Mouse (Mus musculus) gastrocnemius, postnatal 4 days (tissue): ENCODE measurements around the gene Pprc1. TPM values are rescaled to one million over a fixed set of nuclear protein-coding genes. Genes with fewer than 3 reads are reported as not detected.

Experiments
- DNase-seq, 2 experiments: peaks; one replicate each; pipeline ENCODE4 v3.0.0; 2021 to 2022; ENCODE audit warnings: low spot score in 2 of 2, mixed read lengths in 2 of 2
- total RNA-seq, 2 experiments: library from RNA; stranded (reverse); gene quantifications; 2 replicates each; pipeline ENCODE4 v1.2.3; 2021

The Pprc1 gene
- total RNA-seq, 2 experiments from 2014 or later: 35.3 to 43.9 TPM

GRCm38 (mm10) chr19:46110214-46110613 is 65.5 kb downstream of the Pprc1 start:
- DNase-seq: no peak

- no peak for DNase-seq
These were observed 66.1 kb downstream of the Pprc1 start for GRCm38 (mm10) chr19:46110781-46111180.

GRCm38 (mm10) chr19:46114617-46115016 is 69.9 kb downstream of the Pprc1 start:
- DNase-seq: no peak

DNA sequence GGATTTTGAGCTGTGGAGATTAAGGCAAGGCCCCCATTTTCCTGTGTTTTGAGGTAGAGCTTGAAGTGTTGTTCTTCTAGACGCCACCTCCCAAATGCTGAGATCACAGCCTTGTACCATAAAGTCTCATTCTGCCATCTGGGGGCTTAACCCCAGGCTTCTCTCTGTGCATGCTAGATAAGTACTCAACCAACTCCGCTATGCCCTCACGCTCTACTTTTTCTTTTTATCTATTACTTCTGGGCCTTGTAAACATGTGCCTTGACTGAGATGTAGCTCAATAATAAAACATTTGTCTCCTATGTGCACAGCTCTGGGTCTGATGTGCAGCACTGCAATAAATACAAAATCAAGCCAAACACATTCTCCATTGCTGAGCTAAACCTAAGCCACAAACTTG is 74.8 kb downstream of the Pprc1 start:
- no peak for DNase-seq

DNA sequence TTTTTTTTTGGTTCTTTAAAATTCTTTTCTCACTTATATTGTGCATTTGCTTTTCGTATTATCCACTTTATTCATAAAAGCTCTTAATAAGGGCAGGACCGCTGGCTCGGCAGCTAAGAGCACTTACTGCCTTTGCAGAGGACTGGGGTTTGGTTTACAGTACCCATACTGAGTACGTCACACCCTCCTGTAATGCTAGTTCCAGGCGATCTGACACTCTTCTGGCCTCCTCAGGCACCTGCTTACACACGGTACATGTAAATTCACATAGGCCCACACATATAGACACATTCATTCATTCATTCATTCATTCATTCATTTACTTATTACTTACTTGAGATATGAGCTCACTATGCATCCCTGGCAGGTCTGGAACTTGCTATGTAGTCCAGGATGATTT is 76.2 kb downstream of the Pprc1 start:
- no peak for DNase-seq

Other genes starting within 250 kb of the Pprc1 start
- gene Kcnip2, start 228.8 kb upstream of the Pprc1 start, total RNA-seq: under 1 TPM; 0.52 to 0.54 TPM
- 10 to 100 TPM; 16.0 to 19.0 TPM for gene Armh3, start 46.4 kb upstream of the Pprc1 start, total RNA-seq
- gene Hps6, start 41.4 kb upstream of the Pprc1 start, total RNA-seq: 1 to 10 TPM; 4.9 to 5.5 TPM
- 10 to 100 TPM; 75.3 to 85.3 TPM for gene Ldb1, start 328 bp downstream of the Pprc1 start, total RNA-seq
- 10 to 100 TPM; 31.6 to 34.3 TPM for gene Nolc1, start 31.0 kb downstream of the Pprc1 start, total RNA-seq
- not detected for gene Elovl3, start 87.0 kb downstream of the Pprc1 start, total RNA-seq
- gene Pitx3, start 103.4 kb downstream of the Pprc1 start, total RNA-seq: 10 to 100 TPM; 32.2 to 36.1 TPM
- 10 to 100 TPM; 76.4 to 86.9 TPM for gene Gbf1, start 107.6 kb downstream of the Pprc1 start, total RNA-seq